Comparison of ENCODE assay signal across 8 mouse cellular contexts in genomic region chr9:28336511-28337208, GRCm38 (mm10).
DNase-seq lines count a peak whose midpoint lies in the region; ATAC-seq and TF ChIP-seq lines count a peak whose summit lies in the region.

No protein-coding gene starts in this region.

- H3K36me3 ChIP-seq in heart, adult 2 months (ENCODE audit: control insufficient read depth, insufficient read depth, low read length) = no peaks in the 10 kb centered on the region
- H3K36me3 ChIP-seq in limb, embryonic 13.5 days = no peaks in the 10 kb centered on the region

- peak; percentile 10 to 18 for DNase-seq in heart, adult 2 months
- DNase-seq in heart, adult 8-10 months (ENCODE audit: low spot score) = no peak
- DNase-seq in embryo, embryonic 10.5 days (ENCODE audit: low spot score) = peak; percentile 32
- peak; percentile 6 for DNase-seq in heart, postnatal 4 days
- DNase-seq in telencephalon, adult 2 months (ENCODE audit: low read depth, low spot score) = peak; percentile 69
- no peak for DNase-seq in spleen, postnatal 4 days (ENCODE audit: low spot score in 2 of 2)
- no peak for DNase-seq in urinary bladder, postnatal 10 days (ENCODE audit: low spot score)

- no peak for TF ChIP-seq CTCF in heart, adult 2 months (IDR thresholded peaks at IDR 0.05)

- no peak for TF ChIP-seq POLR2A in heart, adult 2 months (IDR thresholded peaks at IDR 0.05; ENCODE audit: insufficient read depth, low read depth, low read length)

- H3K4me2 ChIP-seq in limb, embryonic 13.5 days (replicated peaks) = peak overlapping the region; percentile 27

- no peaks in the 10 kb centered on the region for H3K79me2 ChIP-seq in heart, adult 2 months (replicated peaks; ENCODE audit: control insufficient read depth, insufficient read depth, low read length)

- peaks cover 2% of the 10 kb centered on the region; the same call in 1 of the 2 replicates for H3K4me1 ChIP-seq in heart, adult 2 months (ENCODE audit: control insufficient read depth, insufficient read depth, low read length)
- no peaks in the 10 kb centered on the region for H3K4me1 ChIP-seq in limb, embryonic 13.5 days

- peak overlapping the region; percentile 23; the same call in 1 of the 2 replicates for H3K27ac ChIP-seq in heart, adult 2 months
- H3K27ac ChIP-seq in limb, embryonic 13.5 days = no peak overlapping the region

- H3K4me3 ChIP-seq in heart, adult 2 months = peak overlapping the region; percentile 23
- no peak overlapping the region for H3K4me3 ChIP-seq in limb, embryonic 13.5 days

- no peaks in the 10 kb centered on the region for H3K9me3 ChIP-seq in limb, embryonic 13.5 days

- intact Hi-C loops in heart, adult 2 months (cut with DNase I) = no loop called here

- H3K27me3 ChIP-seq in heart, adult 2 months (ENCODE audit: control insufficient read depth, insufficient read depth, low read length) = no peaks in the 10 kb centered on the region
- H3K27me3 ChIP-seq in limb, embryonic 13.5 days = no peaks in the 10 kb centered on the region

- WGBS in heart, adult 2 months = 29% methylated on average over 10 of the region's 10 CpGs
- WGBS in limb, embryonic 13.5 days = 26% methylated on average over 10 of the region's 10 CpGs

- TF ChIP-seq EP300 in heart, adult 2 months (IDR thresholded peaks at IDR 0.05; ENCODE audit: insufficient read depth, low read depth, low read length) = no peak

- 0 out of 2 replicates have a peak overlapping the region, but pooled peaks have one; percentile 8 for H3K9ac ChIP-seq in heart, adult 2 months (ENCODE audit: low read depth, low read length)
- H3K9ac ChIP-seq in limb, embryonic 13.5 days = no peak overlapping the region

- peak; percentile 76; the same call in 1 of the 2 replicates for ATAC-seq in limb, embryonic 13.5 days (ENCODE audit: low FRiP score, low read depth)

Comparison
In these comparisons a context has a peak if more than half of its experiments do, and no peak if none do; other contexts are left out.
1. DNase-seq: peak in heart, adult 2 months (2 of 2), embryo, embryonic 10.5 days (single experiment), heart, postnatal 4 days (single experiment) and telencephalon, adult 2 months (single experiment); none in heart, adult 8-10 months (single experiment), spleen, postnatal 4 days (0 of 2) and urinary bladder, postnatal 10 days (single experiment).